Comparison of ENCODE assay signal across 19 mouse cellular contexts in the genomic region with DNA sequence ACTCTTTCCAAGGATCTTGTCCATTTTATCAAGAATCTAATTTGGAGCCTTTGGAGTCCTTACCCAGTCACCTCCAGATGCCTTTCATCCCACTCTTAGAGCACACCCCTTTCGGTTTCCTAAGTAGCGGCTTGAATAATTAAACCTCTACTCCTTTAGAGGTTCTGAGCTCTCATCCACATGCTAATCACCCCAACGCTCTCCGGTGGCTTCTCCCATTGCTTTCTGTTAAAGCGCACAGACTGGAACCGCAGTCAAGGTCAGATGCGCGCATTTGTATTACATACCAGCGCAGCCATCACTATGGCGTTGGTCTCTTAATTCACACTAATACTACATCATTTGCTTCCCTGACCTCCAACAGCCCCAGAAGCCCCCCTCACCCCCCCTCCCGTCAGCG. TPM values are rescaled to one million over a fixed set of nuclear protein-coding genes. Genes with fewer than 3 reads are reported as not detected.
DNase-seq lines count a peak whose midpoint lies in the region; ATAC-seq lines count a peak whose summit lies in the region.
"Had no signal": no experiment of that assay in that cellular context is flagged by ENCODE, and none has a peak within 500 bp of the region (broad histone marks: within the 10 kb centered on the region; RNA-seq: fewer than 3 reads in every experiment).

No protein-coding gene starts in this region.

- H3K27me3 ChIP-seq in heart, embryonic 16.5 days (ENCODE audit: control insufficient read depth, insufficient read depth, low read length) = 0 out of 2 replicates have a peak, but pooled peaks cover 6% of the 10 kb centered on the region
- H3K27me3 ChIP-seq in heart, embryonic 10.5 days (ENCODE audit: insufficient read depth, poor library complexity, severe bottlenecking) = peaks cover 35% of the 10 kb centered on the region
- 0 out of 2 replicates have a peak, but pooled peaks cover 2% of the 10 kb centered on the region for H3K27me3 ChIP-seq in neural tube, embryonic 12.5 days (replicated peaks)
- H3K27me3 ChIP-seq in midbrain, embryonic 13.5 days = peaks cover 9% of the 10 kb centered on the region; the same call in 1 of the 2 replicates
- H3K27me3 ChIP-seq: forebrain, embryonic 15.5 days; intestine, embryonic 15.5 days had no signal

- no peaks in the 10 kb centered on the region for H3K4me1 ChIP-seq in heart, embryonic 16.5 days (ENCODE audit: control insufficient read depth, insufficient read depth, low read length)
- H3K4me1 ChIP-seq in heart, embryonic 10.5 days = 0 out of 2 replicates have a peak, but pooled peaks cover 6% of the 10 kb centered on the region
- no peaks in the 10 kb centered on the region for H3K4me1 ChIP-seq in neural tube, embryonic 12.5 days
- peaks cover 16% of the 10 kb centered on the region for H3K4me1 ChIP-seq in midbrain, embryonic 13.5 days (replicated peaks)
- H3K4me1 ChIP-seq: intestine, embryonic 15.5 days; liver, embryonic 13.5 days; lung, embryonic 15.5 days had no signal

- H3K36me3 ChIP-seq in heart, embryonic 16.5 days (ENCODE audit: control insufficient read depth, insufficient read depth) = no peaks in the 10 kb centered on the region
- H3K36me3 ChIP-seq in heart, embryonic 10.5 days = no peaks in the 10 kb centered on the region
- H3K36me3 ChIP-seq in neural tube, embryonic 12.5 days = no peaks in the 10 kb centered on the region
- no peaks in the 10 kb centered on the region for H3K36me3 ChIP-seq in midbrain, embryonic 13.5 days
- H3K36me3 ChIP-seq: embryonic facial prominence, embryonic 10.5 days; forebrain, embryonic 15.5 days; intestine, embryonic 15.5 days; liver, embryonic 13.5 days; lung, embryonic 15.5 days had no signal

- H3K9ac ChIP-seq in heart, embryonic 16.5 days (ENCODE audit: low read length) = no peak overlapping the region
- H3K9ac ChIP-seq in neural tube, embryonic 12.5 days = no peak overlapping the region
- H3K9ac ChIP-seq in midbrain, embryonic 13.5 days (replicated peaks) = no peak overlapping the region
- H3K9ac ChIP-seq: forebrain, embryonic 15.5 days; intestine, embryonic 15.5 days; liver, embryonic 13.5 days; lung, embryonic 15.5 days had no signal

- no peak overlapping the region for H3K27ac ChIP-seq in heart, embryonic 16.5 days (ENCODE audit: low read length)
- H3K27ac ChIP-seq in heart, embryonic 10.5 days = no peak overlapping the region
- no peak overlapping the region for H3K27ac ChIP-seq in neural tube, embryonic 12.5 days
- H3K27ac ChIP-seq in midbrain, embryonic 13.5 days = no peak overlapping the region
- H3K27ac ChIP-seq: embryonic facial prominence, embryonic 10.5 days; forebrain, embryonic 15.5 days; intestine, embryonic 15.5 days; liver, embryonic 13.5 days; lung, embryonic 15.5 days had no signal

- WGBS in heart, embryonic 16.5 days = 28% methylated on average over 10 of the region's 12 CpGs
- WGBS in heart, embryonic 10.5 days = 15% methylated on average over 12 of the region's 12 CpGs
- 3% methylated on average over 12 of the region's 12 CpGs for WGBS in neural tube, embryonic 12.5 days
- 3% methylated on average over 12 of the region's 12 CpGs for WGBS in midbrain, embryonic 13.5 days

- 0 out of 2 replicates have a peak overlapping the region, but pooled peaks have one; percentile 4 for H3K4me3 ChIP-seq in heart, embryonic 16.5 days (ENCODE audit: low read length)
- H3K4me3 ChIP-seq in heart, embryonic 10.5 days = no peak overlapping the region
- no peak overlapping the region for H3K4me3 ChIP-seq in neural tube, embryonic 12.5 days
- H3K4me3 ChIP-seq in midbrain, embryonic 13.5 days (replicated peaks) = no peak overlapping the region
- H3K4me3 ChIP-seq: embryonic facial prominence, embryonic 10.5 days; forebrain, embryonic 15.5 days; intestine, embryonic 15.5 days; liver, embryonic 13.5 days; lung, embryonic 15.5 days had no signal

- no peak for ATAC-seq in heart, embryonic 16.5 days (replicated peaks; ENCODE audit: extremely low read depth, insufficient read depth, low FRiP score)
- ATAC-seq in neural tube, embryonic 12.5 days (ENCODE audit: low FRiP score, low read depth) = no peak
- no peak; the same call in 1 of the 2 replicates for ATAC-seq in midbrain, embryonic 13.5 days
- ATAC-seq: forebrain, embryonic 15.5 days; intestine, embryonic 15.5 days had no signal

- H3K9me3 ChIP-seq in heart, embryonic 16.5 days (replicated peaks; ENCODE audit: control insufficient read depth, low read length) = no peaks in the 10 kb centered on the region
- no peaks in the 10 kb centered on the region for H3K9me3 ChIP-seq in heart, embryonic 10.5 days
- H3K9me3 ChIP-seq in neural tube, embryonic 12.5 days = no peaks in the 10 kb centered on the region
- H3K9me3 ChIP-seq in midbrain, embryonic 13.5 days = no peaks in the 10 kb centered on the region
- H3K9me3 ChIP-seq: embryonic facial prominence, embryonic 10.5 days; forebrain, embryonic 15.5 days; intestine, embryonic 15.5 days; liver, embryonic 13.5 days; lung, embryonic 15.5 days had no signal

- DNase-seq in heart, embryonic 10.5 days (ENCODE audit: low spot score) = no peak
- DNase-seq in neural tube, embryonic 10.5 days (ENCODE audit: extremely low spot score, low spot score) = no peak
- no peak for DNase-seq in adrenal gland, postnatal 25 days
- no peak for DNase-seq in thymus, postnatal 36 days
- DNase-seq: adrenal gland, adult 8-10 months; cerebellum, adult 11-12 months; heart, postnatal 10 days; kidney, postnatal 10 days; left cerebral cortex, postnatal 4 days; liver, embryonic 13.5 days had no signal

- H3K4me2 ChIP-seq in heart, embryonic 16.5 days (ENCODE audit: low read depth, low read length) = 0 out of 2 replicates have a peak overlapping the region, but pooled peaks have one; percentile 6
- peak overlapping the region; percentile 24 for H3K4me2 ChIP-seq in neural tube, embryonic 12.5 days (replicated peaks)
- H3K4me2 ChIP-seq in midbrain, embryonic 13.5 days (replicated peaks) = 0 out of 2 replicates have a peak overlapping the region, but pooled peaks have one; percentile 6
- H3K4me2 ChIP-seq: forebrain, embryonic 15.5 days; intestine, embryonic 15.5 days; liver, embryonic 13.5 days; lung, embryonic 15.5 days had no signal

RNA-seq across cellular contexts. Expression of a gene that starts 55.7 kb away (rescaled TPM):
- 33.3 and 36.6 TPM in 2 replicates for polyA plus RNA-seq in heart, embryonic 16.5 days (2015; fragmentation: Nextera tagmentation; extraction: Ambion mirVana)
- polyA plus RNA-seq in heart, embryonic 10.5 days (2016; fragmentation: Nextera tagmentation; extraction: Ambion mirVana) = 20.0 and 29.8 TPM in 2 replicates
- 30.6 TPM in 2 replicates for polyA plus RNA-seq in neural tube, embryonic 12.5 days (2016; fragmentation: Nextera tagmentation; extraction: Ambion mirVana)
- 35.5 and 42.9 TPM in 2 replicates for polyA plus RNA-seq in midbrain, embryonic 13.5 days (2015; fragmentation: Nextera tagmentation; extraction: Ambion mirVana)
- 139 and 184 TPM in 2 replicates for total RNA-seq in adrenal gland, postnatal 25 days (2021)
- total RNA-seq: granulocyte monocyte progenitor cell, adult 5-6 weeks; MEL had no signal
